Mouse (Mus musculus) kidney, embryonic 16.5 days (tissue): ENCODE measurements around the gene Lypd4. TPM values are rescaled to one million over a fixed set of nuclear protein-coding genes. Genes with fewer than 3 reads are reported as not detected.
"Not testable (repeated sequence)": the region's sequence is repeated elsewhere in the genome, so short reads cannot be mapped to it uniquely, and the experiment has no call there.

Source experiments
- ATAC-seq: fragments of 200-750 bp; cut with Nextera tagmentation; 2 replicates; pipeline ENCODE4 v1.8.0; 2017; ENCODE audit warnings: moderate TSS enrichment; ENCODE audit not compliant: low FRiP score, low TSS enrichment
- H3K27ac ChIP-seq: fragments of 300-500 bp; sonication (generic); 2 replicates; pipeline ENCODE4 v1.5.1; 2014; ENCODE audit warnings: low read length
- H3K27me3 ChIP-seq: fragments of 300-500 bp; sonication (generic); 2 replicates; pipeline ENCODE4 v1.6.1; 2014; ENCODE audit warnings: low read length, control low read depth, mixed read lengths; ENCODE audit not compliant: insufficient read depth
- H3K36me3 ChIP-seq: fragments of 300-500 bp; sonication (generic); 2 replicates; pipeline ENCODE4 v1.6.1; 2014; ENCODE audit warnings: low read length, control low read depth, mixed read lengths; ENCODE audit not compliant: insufficient read depth
- H3K4me1 ChIP-seq: fragments of 300-500 bp; sonication (generic); 2 replicates; pipeline ENCODE4 v1.6.1; 2014; ENCODE audit warnings: low read length, control low read depth, mixed read lengths; ENCODE audit not compliant: insufficient read depth
- H3K4me2 ChIP-seq: fragments of 300-500 bp; sonication (generic); replicated peaks from 2 replicates; pipeline ENCODE4 v1.6.1; 2014; ENCODE audit warnings: low read depth, low read length
- H3K4me3 ChIP-seq: fragments of 300-500 bp; sonication (generic); 2 replicates; pipeline ENCODE4 v1.5.1; 2014; ENCODE audit warnings: mild to moderate bottlenecking, low read length
- H3K9ac ChIP-seq: fragments of 300-500 bp; sonication (generic); replicated peaks from 2 replicates; pipeline ENCODE4 v1.6.1; 2014; ENCODE audit warnings: low read length
- H3K9me3 ChIP-seq: fragments of 300-500 bp; sonication (generic); 2 replicates; pipeline ENCODE4 v1.6.1; 2016; ENCODE audit warnings: low read length, control low read depth
- WGBS: fragments of 180-500 bp; shearing (Covaris S2); extraction: QIAGEN DNeasy Blood & Tissue Kit; methylation state at CpG from one replicate; pipeline ENCODE4 v1.1.7; 2014; 5-methylcytosine and 5-hydroxymethylcytosine counted together
- polyA plus RNA-seq: library from polyadenylated mRNA; unstranded; fragments of >200 nt; fragmentation: Nextera tagmentation; extraction: Ambion mirVana; gene quantifications from 2 replicates; pipeline ENCODE4 v1.2.1, GENCODE M21; 2015

Gene Lypd4
- polyA plus RNA-seq, 1 experiment from 2014 or later, result not detected

- ATAC-seq, result no peak
- Histone ChIP-seq H3K4me1 (no peaks in the 10 kb centered on the region), H3K36me3 (no peaks in the 10 kb centered on the region), H3K9ac (no peak overlapping the region), H3K27ac (no peak overlapping the region), H3K27me3 (no peaks in the 10 kb centered on the region), H3K4me3 (no peak overlapping the region), H3K9me3 (no peaks in the 10 kb centered on the region), H3K4me2 (no peak overlapping the region)
- 79% methylated on average over 8 of the region's 8 CpGs for WGBS
These were observed 30.3 kb downstream of the Lypd4 start for GRCm38 (mm10) chr7:24839410-24839808.

GRCm38 (mm10) chr7:24838732-24839409 lies 30.9 kb downstream of the Lypd4 start:
- not testable (repeated sequence) for H3K9ac ChIP-seq, H3K4me3 ChIP-seq, ATAC-seq

GRCm38 (mm10) chr7:24827181-24827580 lies 42.6 kb downstream of the Lypd4 start:
- H3K27me3 ChIP-seq, result no peaks in the 10 kb centered on the region
- 94% methylated on average over 4 of the region's 4 CpGs for WGBS
- no peak for ATAC-seq
- no peak overlapping the region for H3K4me2 ChIP-seq
- H3K9ac ChIP-seq, result no peak overlapping the region
- no peak overlapping the region for H3K4me3 ChIP-seq
- no peaks in the 10 kb centered on the region for H3K36me3 ChIP-seq
- no peak overlapping the region for H3K27ac ChIP-seq
- H3K4me1 ChIP-seq, result no peaks in the 10 kb centered on the region
- no peaks in the 10 kb centered on the region for H3K9me3 ChIP-seq

More at GRCm38 (mm10) chr7:24838732-24839409, 30.9 kb downstream of the Lypd4 start:
- not testable (repeated sequence) for H3K4me2 ChIP-seq, H3K36me3 ChIP-seq, H3K27me3 ChIP-seq, H3K27ac ChIP-seq, H3K9me3 ChIP-seq, H3K4me1 ChIP-seq
- WGBS, result 46% methylated on average over 11 of the region's 13 CpGs

GRCm38 (mm10) chr7:24824452-24824851 lies 45.3 kb downstream of the Lypd4 start:
- no peaks in the 10 kb centered on the region for H3K27me3 ChIP-seq
- H3K4me3 ChIP-seq, result no peak overlapping the region
- H3K9ac ChIP-seq, result no peak overlapping the region
- ATAC-seq, result no peak
- no peak overlapping the region for H3K27ac ChIP-seq
- no peaks in the 10 kb centered on the region for H3K36me3 ChIP-seq
- H3K4me2 ChIP-seq, result no peak overlapping the region
- 55% methylated on average over 7 of the region's 7 CpGs for WGBS
- no peaks in the 10 kb centered on the region for H3K4me1 ChIP-seq
- no peaks in the 10 kb centered on the region for H3K9me3 ChIP-seq

GRCm38 (mm10) chr7:24817502-24817901 lies 52.2 kb downstream of the Lypd4 start:
- no peaks in the 10 kb centered on the region for H3K36me3 ChIP-seq
- H3K4me3 ChIP-seq, result no peak overlapping the region
- no peak overlapping the region for H3K9ac ChIP-seq
- no peaks in the 10 kb centered on the region; the same call in 1 of the 2 replicates for H3K9me3 ChIP-seq
- H3K4me1 ChIP-seq, result no peaks in the 10 kb centered on the region
- no peak overlapping the region for H3K27ac ChIP-seq
- 0% methylated on average over 3 of the region's 3 CpGs for WGBS
- H3K27me3 ChIP-seq, result no peaks in the 10 kb centered on the region
- ATAC-seq, result no peak
- H3K4me2 ChIP-seq, result no peak overlapping the region

Other genes starting within 250 kb of the Lypd4 start
- 0.75 and 1.0 TPM in 2 replicates for gene Lypd3, start 233.4 kb downstream of the Lypd4 start, polyA plus RNA-seq
- 0.20 TPM in 1 of 2 replicates, not detected in the other for gene Tex101, start 193.3 kb downstream of the Lypd4 start, polyA plus RNA-seq
- gene BC049730, start 160.7 kb downstream of the Lypd4 start, polyA plus RNA-seq, result not detected in 2 replicates
- not detected in 2 replicates for gene Gm4763, start 143.0 kb downstream of the Lypd4 start, polyA plus RNA-seq
- 0.30 and 0.61 TPM in 2 replicates for gene Cd177, start 109.6 kb downstream of the Lypd4 start, polyA plus RNA-seq
- gene Ceacam10, start 92.7 kb downstream of the Lypd4 start, polyA plus RNA-seq, result 0.44 TPM in 1 of 2 replicates, not detected in the other
- 8.3 and 21.9 TPM in 2 replicates for gene Gm9844, start 7.7 kb downstream of the Lypd4 start, polyA plus RNA-seq
- gene Dmrtc2, start 116 bp upstream of the Lypd4 start, polyA plus RNA-seq, result not detected in 2 replicates
- gene Rps19, start 14.4 kb upstream of the Lypd4 start, polyA plus RNA-seq, result 2,217 and 2,364 TPM in 2 replicates
- gene Cd79a, start 27.4 kb upstream of the Lypd4 start, polyA plus RNA-seq, result 1.8 and 2.0 TPM in 2 replicates
- 94.7 and 105 TPM in 2 replicates for gene Arhgef1, start 33.0 kb upstream of the Lypd4 start, polyA plus RNA-seq
- not detected in 2 replicates for gene Gm4881, start 74.6 kb upstream of the Lypd4 start, polyA plus RNA-seq
- gene Rabac1, start 102.8 kb upstream of the Lypd4 start, polyA plus RNA-seq, result 183 and 199 TPM in 2 replicates
- gene Atp1a3, start 136.0 kb upstream of the Lypd4 start, polyA plus RNA-seq, result 0.66 and 1.5 TPM in 2 replicates
- gene Grik5, start 202.4 kb upstream of the Lypd4 start, polyA plus RNA-seq, result 5.1 and 6.3 TPM in 2 replicates
- 37.7 and 44.1 TPM in 2 replicates for gene Zfp574, start 202.6 kb upstream of the Lypd4 start, polyA plus RNA-seq